Comparison of ENCODE assay signal across 25 mouse cellular contexts in genomic region chr7:29829804-29830203, GRCm38 (mm10).
"Had no signal": no experiment of that assay in that cellular context is flagged by ENCODE, and none has a peak within 500 bp of the region (broad histone marks: within the 10 kb centered on the region; RNA-seq: fewer than 3 reads in every experiment).

No protein-coding gene starts in this region.

- H3K4me2 ChIP-seq: heart, embryonic 12.5 days; hindbrain, embryonic 12.5 days; hindbrain, embryonic 14.5 days; intestine, embryonic 15.5 days; kidney, embryonic 15.5 days; limb, embryonic 12.5 days; liver, embryonic 11.5 days; liver, embryonic 13.5 days had no signal

- H3K4me1 ChIP-seq: heart, embryonic 10.5 days; heart, embryonic 12.5 days; hindbrain, embryonic 10.5 days; hindbrain, embryonic 12.5 days; intestine, embryonic 15.5 days; kidney, embryonic 15.5 days; limb, embryonic 10.5 days; limb, embryonic 12.5 days; liver, embryonic 13.5 days had no signal

- ATAC-seq: forebrain, embryonic 16.5 days; hindbrain, embryonic 16.5 days; inflammation-experienced regulatory T-cells, adult 6 months; intestine, embryonic 15.5 days; intestine, postnatal 0 days had no signal

- H3K9me3 ChIP-seq: heart, embryonic 12.5 days; hindbrain, embryonic 12.5 days; intestine, embryonic 15.5 days; kidney, embryonic 15.5 days; limb, embryonic 10.5 days; limb, embryonic 12.5 days had no signal

- H3K27me3 ChIP-seq: heart, embryonic 12.5 days; hindbrain, embryonic 12.5 days; intestine, embryonic 15.5 days; kidney, embryonic 15.5 days; limb, embryonic 12.5 days; liver, embryonic 13.5 days had no signal

- H3K27ac ChIP-seq: gastrocnemius, adult 2 months; heart, adult 2 months; heart, embryonic 10.5 days; hindbrain, embryonic 10.5 days; hindbrain, embryonic 12.5 days; hindbrain, embryonic 14.5 days; intestine, embryonic 15.5 days; kidney, embryonic 15.5 days; layer of hippocampus, adult 2 months; left cerebral cortex, adult 2 months; limb, embryonic 10.5 days; limb, embryonic 12.5 days; liver, embryonic 13.5 days had no signal

- H3K9ac ChIP-seq: heart, embryonic 12.5 days; hindbrain, embryonic 12.5 days; hindbrain, embryonic 14.5 days; intestine, embryonic 15.5 days; kidney, embryonic 15.5 days; limb, embryonic 12.5 days; liver, embryonic 13.5 days had no signal

- H3K4me3 ChIP-seq: gastrocnemius, adult 2 months; heart, adult 2 months; heart, embryonic 10.5 days; heart, embryonic 12.5 days; hindbrain, embryonic 10.5 days; hindbrain, embryonic 12.5 days; intestine, embryonic 15.5 days; kidney, embryonic 15.5 days; layer of hippocampus, adult 2 months; left cerebral cortex, adult 2 months; limb, embryonic 10.5 days; limb, embryonic 12.5 days; liver, embryonic 13.5 days had no signal

- DNase-seq: gastrocnemius, adult 2 months; gastrocnemius, postnatal 10 days; gastrocnemius, postnatal 25 days; heart, adult 2 months; heart, postnatal 10 days; heart, postnatal 4 days; kidney, adult 9 months; liver; liver, embryonic 13.5 days had no signal
